ENCODE assay signal across 10 mouse cellular contexts in the genomic region with DNA sequence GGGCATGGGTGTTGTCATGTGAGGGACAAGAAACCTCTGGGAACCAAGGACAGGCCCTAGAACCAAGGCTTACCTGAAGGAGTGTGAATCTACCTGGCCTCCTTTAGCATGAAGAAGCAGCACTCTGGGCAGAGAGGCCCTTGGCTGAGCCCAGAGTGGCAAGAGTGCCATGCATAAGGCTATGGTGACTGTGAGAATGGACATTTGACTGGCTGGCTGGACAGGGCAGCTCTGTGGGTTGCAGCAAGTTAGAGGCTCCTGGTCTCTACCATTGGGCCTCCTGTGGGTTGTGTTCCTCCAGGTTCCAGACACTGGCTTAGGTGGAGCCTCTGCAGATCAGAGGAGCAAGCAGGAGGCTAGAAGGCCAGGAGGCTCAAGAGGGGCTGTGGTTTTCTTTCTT.
DNase-seq lines count a peak whose midpoint lies in the region; ATAC-seq lines count a peak whose summit lies in the region.
"Had no signal": no experiment of that assay in that cellular context is flagged by ENCODE, and none has a peak within 500 bp of the region (broad histone marks: within the 10 kb centered on the region; RNA-seq: fewer than 3 reads in every experiment).

No protein-coding gene starts in this region.

- H3K27me3 ChIP-seq in forebrain, embryonic 12.5 days, result no peaks in the 10 kb centered on the region
- H3K27me3 ChIP-seq in hindbrain, embryonic 15.5 days, result no peaks in the 10 kb centered on the region
- H3K27me3 ChIP-seq in midbrain, embryonic 14.5 days (ENCODE audit: control insufficient read depth, insufficient read depth, low read length), result no peaks in the 10 kb centered on the region

- H3K4me3 ChIP-seq in forebrain, embryonic 12.5 days (replicated peaks), result no peak overlapping the region
- H3K4me3 ChIP-seq in hindbrain, embryonic 15.5 days, result no peak overlapping the region
- no peak overlapping the region for H3K4me3 ChIP-seq in midbrain, embryonic 14.5 days (replicated peaks; ENCODE audit: low read depth, low read length)

- H3K9me3 ChIP-seq in forebrain, embryonic 12.5 days, result no peaks in the 10 kb centered on the region
- no peaks in the 10 kb centered on the region for H3K9me3 ChIP-seq in hindbrain, embryonic 15.5 days
- H3K9me3 ChIP-seq in midbrain, embryonic 14.5 days (ENCODE audit: control insufficient read depth, low read length), result no peaks in the 10 kb centered on the region

- peak; percentile 22 for DNase-seq in kidney, postnatal 10 days
- no peak for DNase-seq in kidney, adult 8-10 months
- no peak for DNase-seq in midbrain, embryonic 14.5 days
- no peak for DNase-seq in embryo, embryonic 11 days
- DNase-seq in right cerebral cortex, postnatal 36 days (ENCODE audit: low spot score in 2 of 2), result no peak
- DNase-seq in cerebellum, postnatal 14 days, result no peak
- DNase-seq: heart, postnatal 14 days; left cerebral cortex, postnatal 4 days had no signal

- H3K9ac ChIP-seq in forebrain, embryonic 12.5 days, result peak overlapping the region; percentile 63
- H3K9ac ChIP-seq in hindbrain, embryonic 15.5 days, result no peak overlapping the region
- no peak overlapping the region for H3K9ac ChIP-seq in midbrain, embryonic 14.5 days (replicated peaks; ENCODE audit: low read length)

- no peaks in the 10 kb centered on the region for H3K36me3 ChIP-seq in forebrain, embryonic 12.5 days (replicated peaks)
- H3K36me3 ChIP-seq in hindbrain, embryonic 15.5 days, result no peaks in the 10 kb centered on the region
- H3K36me3 ChIP-seq in midbrain, embryonic 14.5 days (ENCODE audit: control insufficient read depth, insufficient read depth, low read length), result no peaks in the 10 kb centered on the region

- H3K27ac ChIP-seq in forebrain, embryonic 12.5 days, result peak overlapping the region; percentile 100
- peak overlapping the region; percentile 97 for H3K27ac ChIP-seq in hindbrain, embryonic 15.5 days (replicated peaks)
- H3K27ac ChIP-seq in midbrain, embryonic 14.5 days (replicated peaks; ENCODE audit: low read depth, low read length), result peak overlapping the region; percentile 98

- H3K4me2 ChIP-seq in forebrain, embryonic 12.5 days, result no peak overlapping the region
- no peak overlapping the region for H3K4me2 ChIP-seq in hindbrain, embryonic 15.5 days
- no peak overlapping the region for H3K4me2 ChIP-seq in midbrain, embryonic 14.5 days (ENCODE audit: low read length)

- H3K4me1 ChIP-seq in forebrain, embryonic 12.5 days, result peaks cover 73% of the 10 kb centered on the region
- H3K4me1 ChIP-seq in hindbrain, embryonic 15.5 days (replicated peaks), result peaks cover 62% of the 10 kb centered on the region
- H3K4me1 ChIP-seq in midbrain, embryonic 14.5 days (ENCODE audit: control insufficient read depth, insufficient read depth, low read length), result peaks cover 62% of the 10 kb centered on the region

- ATAC-seq in forebrain, embryonic 12.5 days (ENCODE audit: low FRiP score), result no peak
- no peak for ATAC-seq in hindbrain, embryonic 15.5 days (ENCODE audit: low FRiP score, low read depth)
- no peak for ATAC-seq in midbrain, embryonic 14.5 days (ENCODE audit: low FRiP score, low TSS enrichment)
